Mouse (Mus musculus) embryo, embryonic 11 days (tissue): ENCODE data around the gene Sp1.
A peak's percentile ranks its signal among the peaks of the same experiment; 100 is the strongest.

Experiments used
- DNase-seq: peaks from one replicate; pipeline ENCODE4 v3.0.0-alpha.2; 2015

The Sp1 gene

GRCm38 (mm10) chr15:102446448-102446847 is 40.5 kb downstream of the Sp1 start:
- DNase-seq, result no peak

DNA sequence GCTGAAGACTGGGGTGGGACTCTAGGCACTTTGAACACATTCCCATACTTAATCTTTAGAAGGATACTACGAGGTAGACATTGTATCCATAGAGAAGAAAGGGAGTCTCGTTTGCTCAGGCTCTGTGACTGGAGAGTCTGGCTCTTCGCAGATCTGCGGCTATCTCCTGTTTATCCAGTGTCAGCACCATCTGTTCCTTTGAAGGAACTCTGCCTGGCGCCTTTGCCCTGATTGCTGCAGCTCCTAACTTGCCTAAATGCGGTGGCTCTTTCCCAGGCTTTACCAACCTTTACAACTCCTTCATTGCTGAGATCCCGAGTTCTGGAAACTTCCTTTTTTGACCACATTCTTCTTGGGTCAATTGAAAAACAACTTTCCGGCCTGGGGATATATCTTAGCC is 43.4 kb downstream of the Sp1 start:
- no peak for DNase-seq

GRCm38 (mm10) chr15:102450928-102451327 is 45.0 kb downstream of the Sp1 start:
- no peak for DNase-seq

DNA sequence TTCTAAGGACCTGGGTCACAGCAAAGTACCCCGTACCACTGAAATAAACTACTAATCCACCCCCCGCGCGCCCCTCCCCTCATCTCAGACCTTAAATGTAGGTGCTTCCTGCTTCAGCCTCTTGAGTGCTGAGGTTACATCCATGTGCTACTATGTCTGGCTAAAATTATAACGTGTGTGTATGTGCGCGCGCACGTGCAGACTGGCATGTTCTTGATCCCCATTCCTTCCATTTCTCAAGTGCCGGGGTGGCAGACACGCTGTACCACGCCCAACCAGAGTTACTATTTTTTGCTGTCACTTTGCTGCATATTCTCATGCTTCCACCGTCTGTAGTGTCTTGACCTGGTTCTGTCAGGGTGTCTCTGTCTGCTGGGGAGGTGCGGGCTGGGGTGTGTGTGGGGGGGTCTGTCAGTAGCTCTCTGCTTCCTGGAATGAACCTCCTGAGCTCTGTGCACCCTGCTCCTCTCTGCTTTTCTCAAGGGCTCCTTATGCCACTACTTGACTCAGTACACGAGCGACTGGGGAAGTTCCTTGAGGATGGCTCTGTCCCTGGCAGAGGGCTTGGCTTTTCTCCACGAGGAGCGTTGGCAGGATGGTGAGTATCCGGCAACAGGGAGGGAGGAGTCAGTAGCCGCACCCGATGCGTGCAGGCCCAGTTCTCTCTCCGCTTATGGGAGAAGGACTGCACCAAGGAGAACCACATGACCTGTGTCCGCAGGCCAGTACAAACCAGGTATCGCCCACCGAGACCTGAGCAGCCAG is 45.9 kb downstream of the Sp1 start:
- no peak for DNase-seq

DNA sequence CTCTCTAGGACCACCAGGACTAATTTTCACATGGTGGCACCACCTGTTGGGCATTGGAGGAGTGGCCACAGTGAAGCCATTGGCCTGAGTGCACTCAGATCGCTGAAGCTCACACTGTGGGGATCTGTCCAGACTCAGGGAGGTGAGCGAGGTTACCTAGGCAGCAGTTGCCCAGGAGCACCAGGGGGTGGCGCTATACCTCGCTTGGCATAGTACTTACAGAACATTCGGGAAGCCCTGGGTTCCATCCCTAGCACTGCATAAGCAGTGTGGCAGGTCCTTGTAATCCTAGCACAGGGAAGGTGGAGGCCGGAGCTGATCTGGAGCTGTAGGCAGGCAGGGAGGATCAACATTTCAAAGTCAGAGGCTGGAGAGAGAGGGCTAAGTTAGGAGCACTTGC is 50.0 kb downstream of the Sp1 start:
- DNase-seq, result peak; percentile 12

GRCm38 (mm10) chr15:102458050-102458736 is 52.2 kb downstream of the Sp1 start:
- DNase-seq, result no peak

GRCm38 (mm10) chr15:102458904-102459317 is 53.0 kb downstream of the Sp1 start, which contains the start of gene Prr13:
Gene Prr13 (plus strand): TSS chr15:102459028.
- DNase-seq, result peak; percentile 94

DNA sequence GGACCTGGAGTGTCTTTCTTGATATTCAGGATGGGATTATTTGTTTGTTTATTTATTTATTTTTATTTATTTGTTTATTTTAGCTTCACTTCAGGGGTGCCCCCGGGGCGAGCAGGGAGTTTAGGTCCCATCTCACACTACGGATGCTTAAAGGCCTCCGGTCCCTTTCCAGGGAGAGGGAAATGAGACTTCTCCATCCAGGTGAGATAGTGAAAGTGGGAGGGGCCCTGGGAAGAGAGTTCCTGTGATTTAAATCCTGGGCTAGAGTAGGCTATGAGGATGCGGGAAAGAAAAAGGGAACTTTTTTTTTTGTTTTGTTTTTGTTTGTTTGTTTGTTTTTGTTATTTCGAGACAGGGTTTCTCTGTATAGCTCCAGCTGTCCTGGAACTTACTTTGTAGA is 53.4 kb downstream of the Sp1 start:
- no peak for DNase-seq

GRCm38 (mm10) chr15:102459847-102460246 is 53.9 kb downstream of the Sp1 start:
- DNase-seq, result no peak

GRCm38 (mm10) chr15:102460409-102460808 is 54.5 kb downstream of the Sp1 start:
- DNase-seq, result no peak

DNA sequence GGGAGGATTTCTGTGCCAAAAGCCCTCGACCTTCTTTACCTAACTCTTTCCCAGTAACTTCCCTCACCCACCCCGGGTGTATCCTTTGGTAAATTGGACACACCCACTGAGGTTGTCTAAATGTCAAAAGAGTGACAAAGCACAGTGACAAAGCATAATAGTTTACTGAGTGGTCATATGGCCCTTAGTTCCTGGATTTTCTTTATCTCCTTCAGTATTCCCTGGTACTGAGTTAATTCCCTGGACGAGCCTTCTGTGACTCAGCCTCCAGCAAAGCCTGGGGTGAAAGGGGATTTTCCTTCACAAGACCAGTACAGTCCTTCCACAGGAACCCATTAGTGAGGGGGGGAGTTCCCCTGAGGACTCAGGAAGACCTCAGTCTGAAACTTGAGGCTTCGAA is 55.0 kb downstream of the Sp1 start:
- no peak for DNase-seq

DNA sequence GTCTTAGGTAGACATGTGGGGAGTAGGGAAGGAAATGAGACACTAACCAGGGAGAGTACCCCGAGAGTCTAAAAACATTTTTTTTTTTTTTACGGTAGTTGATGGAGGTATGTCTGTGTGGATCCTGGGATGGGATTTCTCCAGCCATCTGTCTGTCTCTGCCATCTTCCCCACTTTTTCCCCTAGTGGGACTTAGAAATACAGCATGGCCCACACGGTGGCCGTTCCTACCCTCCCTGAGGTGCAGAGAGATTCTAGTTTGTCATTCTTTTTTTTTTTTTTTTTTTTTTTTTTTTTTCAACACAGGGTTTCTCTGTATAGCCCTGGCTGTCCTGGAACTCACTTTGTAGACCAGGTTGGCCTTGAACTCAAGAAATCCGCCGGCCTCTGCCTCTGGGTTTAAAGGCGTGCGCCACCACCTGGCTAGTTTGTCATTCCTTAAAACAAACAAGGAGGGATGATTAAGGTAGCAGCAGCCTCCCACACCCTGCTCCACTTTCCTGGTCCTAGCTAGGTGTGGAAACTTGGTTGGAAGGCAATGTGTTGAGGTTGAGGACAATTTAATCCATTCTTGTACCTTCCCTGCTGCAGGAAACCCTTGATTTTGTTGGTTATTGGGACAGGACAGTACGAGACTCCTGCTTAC is 55.6 kb downstream of the Sp1 start:
- DNase-seq, result no peak

- peak; percentile 44 for DNase-seq
Measured at GRCm38 (mm10) chr15:102463666-102464065, 57.7 kb downstream of the Sp1 start.

GRCm38 (mm10) chr15:102468675-102469370 is 62.9 kb downstream of the Sp1 start:
- no peak for DNase-seq

DNA sequence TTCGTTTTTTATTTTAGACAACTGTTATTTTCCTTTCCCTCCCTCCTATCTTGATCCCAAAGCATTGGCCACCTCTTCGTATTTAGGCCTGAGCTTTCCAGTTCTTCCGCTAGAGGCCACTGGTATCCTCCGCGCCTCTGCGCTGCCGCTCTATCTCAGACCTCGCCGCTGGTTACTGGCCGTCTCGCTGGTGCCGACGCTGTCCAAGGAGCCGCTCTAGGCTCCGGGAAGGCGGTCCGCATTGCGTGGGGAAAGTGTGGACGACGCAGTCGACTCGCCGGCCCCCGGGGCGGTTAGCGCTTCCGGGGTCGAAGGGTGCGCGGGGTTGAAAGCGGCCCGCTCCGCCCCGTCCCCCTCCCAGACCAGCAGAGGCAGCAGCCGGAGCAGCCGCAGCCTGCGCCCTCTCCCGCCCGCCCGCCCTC is 64.3 kb downstream of the Sp1 start, which contains the start of gene Pcbp2:
Gene Pcbp2, plus strand, starts transcription at position 357 of the 422 bp plus-strand sequence.
- peak; percentile 99 for DNase-seq

- DNase-seq, result peak; percentile 91
Measured at GRCm38 (mm10) chr15:102470605-102471294, 64.8 kb downstream of the Sp1 start.

GRCm38 (mm10) chr15:102471295-102471645 is 65.3 kb downstream of the Sp1 start:
- DNase-seq, result no peak

GRCm38 (mm10) chr15:102471727-102472126 is 65.8 kb downstream of the Sp1 start:
- no peak for DNase-seq

GRCm38 (mm10) chr15:102473246-102473645 is 67.3 kb downstream of the Sp1 start:
- no peak for DNase-seq

GRCm38 (mm10) chr15:102474520-102474919 is 68.6 kb downstream of the Sp1 start:
- no peak for DNase-seq

- no peak for DNase-seq
Measured at GRCm38 (mm10) chr15:102483136-102483535, 77.2 kb downstream of the Sp1 start.

GRCm38 (mm10) chr15:102485853-102486252 is 79.9 kb downstream of the Sp1 start:
- no peak for DNase-seq
